Mouse (Mus musculus): ENCODE measurements around the gene Fbxo48.

Gene Fbxo48

DNA sequence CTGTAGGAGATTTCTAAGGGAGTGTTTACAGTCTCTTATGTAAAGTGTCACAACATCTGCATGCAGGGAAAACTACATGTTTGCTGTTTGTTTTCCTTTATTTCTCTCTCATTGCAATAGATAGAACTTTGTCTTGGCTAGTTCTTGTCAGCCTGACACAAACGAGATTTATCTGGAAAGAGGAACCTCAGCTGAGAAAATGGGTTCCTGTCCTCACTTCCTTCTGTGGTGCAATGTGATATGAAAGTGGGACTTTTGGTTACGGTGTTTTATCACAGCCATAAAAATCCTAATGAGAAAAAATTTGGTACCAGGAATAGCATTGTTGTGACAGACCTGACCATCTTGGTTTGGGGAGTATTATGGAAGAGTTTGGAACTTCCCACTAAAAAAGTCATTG, 18.5 kb downstream of the Fbxo48 start:
- DNase-seq (ENCODE audit: low read depth, low spot score) = no peak

DNA sequence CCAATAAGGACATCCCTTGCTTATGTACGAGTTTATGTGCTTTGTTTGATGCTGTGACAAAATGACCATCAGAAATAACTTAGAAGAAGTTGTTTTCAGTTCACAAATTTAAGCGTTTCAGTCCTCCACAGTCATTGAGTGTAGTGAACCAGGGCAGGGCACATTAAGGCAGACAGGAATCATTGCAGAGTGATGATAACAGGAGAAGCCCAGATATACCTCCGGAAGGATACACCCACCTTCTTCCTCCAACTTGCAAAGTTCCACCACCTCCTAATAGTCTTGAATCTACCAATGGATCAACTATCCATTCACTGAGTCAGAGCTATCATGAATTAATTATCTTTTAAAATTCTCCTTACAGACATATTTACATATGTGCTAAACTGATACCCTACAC, 20.9 kb downstream of the Fbxo48 start:
- no peak for DNase-seq (ENCODE audit: low read depth, low spot score)

DNA sequence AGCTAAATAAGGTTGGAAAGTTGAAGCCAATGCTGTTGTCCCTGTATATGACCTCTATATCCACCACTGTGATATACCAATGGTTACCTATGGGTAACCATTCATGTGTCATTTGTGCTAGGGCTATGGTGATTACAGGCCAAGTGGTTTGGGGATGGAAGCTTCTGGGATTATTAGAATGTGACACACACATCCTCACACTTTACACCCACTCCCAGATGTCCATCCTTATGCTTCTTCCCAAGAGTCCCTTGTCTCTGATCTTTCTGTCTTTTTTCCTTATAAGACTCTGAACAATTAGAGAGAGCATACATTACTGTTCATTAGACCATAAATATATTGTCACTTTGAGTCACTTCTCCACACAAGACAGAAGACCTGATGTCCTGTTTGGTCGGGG, 21.9 kb downstream of the Fbxo48 start:
- DNase-seq (ENCODE audit: low read depth, low spot score) = no peak

DNA sequence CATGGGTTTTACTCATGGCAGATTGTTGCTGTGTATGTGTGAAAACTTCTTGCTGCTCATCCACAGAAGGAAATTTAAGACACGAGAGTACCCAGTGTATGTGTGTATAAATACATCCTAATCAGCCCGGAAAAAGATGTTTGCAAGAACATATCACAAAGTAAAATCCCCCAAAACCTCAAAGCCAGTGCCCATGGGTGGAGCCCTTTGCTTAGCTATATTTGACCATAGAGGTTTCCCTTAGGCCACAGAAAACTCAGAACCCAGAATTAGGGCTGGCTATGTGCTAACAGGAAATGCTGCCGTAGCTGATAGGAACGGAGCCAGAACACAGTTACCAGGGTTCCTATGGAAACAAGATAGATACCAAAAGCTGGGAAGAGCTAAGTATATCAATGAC, 25.8 kb downstream of the Fbxo48 start:
- DNase-seq (ENCODE audit: low read depth, low spot score) = no peak

DNA sequence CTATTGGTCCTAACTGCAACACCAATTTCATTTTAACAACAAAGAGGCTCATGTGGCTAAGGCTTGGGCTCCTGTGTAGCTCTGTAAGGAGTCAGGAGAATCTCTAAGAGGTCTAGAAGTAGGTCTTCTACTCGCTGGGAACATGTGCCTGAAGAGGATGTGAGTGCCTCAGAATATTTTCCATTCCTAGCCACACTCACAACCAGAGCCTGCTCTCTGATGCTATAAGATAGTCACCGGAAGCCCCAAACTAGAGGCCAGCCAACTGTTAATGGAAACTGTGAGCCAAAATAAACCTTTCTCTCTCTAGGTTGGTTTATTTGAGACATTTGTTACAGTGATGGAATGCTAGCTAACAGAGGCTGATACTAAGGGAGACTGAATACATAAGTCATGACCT, 26.4 kb downstream of the Fbxo48 start:
- no peak for DNase-seq (ENCODE audit: low read depth, low spot score)

DNA sequence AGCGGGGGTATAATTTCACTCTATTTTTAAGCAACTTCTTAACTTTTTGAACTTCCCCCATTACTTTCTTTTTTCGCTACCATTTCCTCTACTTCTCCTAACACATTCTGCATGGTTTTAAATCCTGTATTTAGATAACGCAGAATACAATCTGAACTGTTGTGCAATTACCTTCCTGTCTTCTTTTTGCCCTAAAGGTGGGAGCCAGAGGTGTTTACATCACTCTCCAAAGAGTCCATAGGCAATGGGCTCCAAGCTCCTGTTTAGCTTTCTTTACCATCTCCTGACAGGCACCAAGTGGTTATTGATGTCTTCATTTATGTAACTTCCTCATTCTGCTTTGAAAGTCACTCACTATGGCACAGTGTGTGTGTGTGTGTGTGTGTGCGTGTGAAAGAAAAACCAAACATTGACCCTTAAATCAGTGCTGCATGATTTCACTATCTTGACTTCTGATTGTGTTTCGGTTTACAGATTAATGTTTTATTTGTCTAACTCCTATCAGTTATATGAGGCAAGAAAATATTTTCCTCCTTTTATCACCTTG, 27.1 kb downstream of the Fbxo48 start:
- no peak for DNase-seq (ENCODE audit: low read depth, low spot score)

DNA sequence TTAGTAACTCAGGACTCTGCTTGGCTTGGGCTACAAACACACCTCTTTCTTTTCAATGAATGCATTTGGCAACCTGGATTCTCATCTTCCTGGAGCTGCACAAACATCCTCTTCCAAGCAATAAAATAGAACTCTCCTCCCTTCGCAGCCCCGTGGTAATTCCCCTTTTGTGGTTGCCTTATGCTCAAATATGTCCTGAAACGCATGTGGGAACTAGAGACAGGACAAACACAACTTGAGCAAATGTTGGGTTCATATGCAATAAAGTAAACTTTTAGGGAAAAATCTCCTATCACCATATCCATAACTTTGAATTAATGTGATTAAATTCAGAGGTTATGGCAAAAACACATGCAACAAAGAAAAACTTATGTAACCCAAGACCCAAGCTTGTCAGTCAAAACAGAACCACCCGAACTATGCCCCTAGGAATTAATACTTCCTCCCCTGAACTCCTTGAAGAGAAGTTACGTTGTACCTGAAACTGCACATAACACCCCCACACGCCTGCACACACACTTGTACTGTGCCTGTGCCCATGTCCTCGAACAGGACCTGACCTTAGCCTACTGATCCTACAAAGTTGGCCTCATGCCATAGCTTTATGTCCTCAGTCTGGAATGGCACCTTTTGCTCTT, 35.5 kb downstream of the Fbxo48 start:
- DNase-seq (ENCODE audit: low read depth, low spot score) = no peak

DNA sequence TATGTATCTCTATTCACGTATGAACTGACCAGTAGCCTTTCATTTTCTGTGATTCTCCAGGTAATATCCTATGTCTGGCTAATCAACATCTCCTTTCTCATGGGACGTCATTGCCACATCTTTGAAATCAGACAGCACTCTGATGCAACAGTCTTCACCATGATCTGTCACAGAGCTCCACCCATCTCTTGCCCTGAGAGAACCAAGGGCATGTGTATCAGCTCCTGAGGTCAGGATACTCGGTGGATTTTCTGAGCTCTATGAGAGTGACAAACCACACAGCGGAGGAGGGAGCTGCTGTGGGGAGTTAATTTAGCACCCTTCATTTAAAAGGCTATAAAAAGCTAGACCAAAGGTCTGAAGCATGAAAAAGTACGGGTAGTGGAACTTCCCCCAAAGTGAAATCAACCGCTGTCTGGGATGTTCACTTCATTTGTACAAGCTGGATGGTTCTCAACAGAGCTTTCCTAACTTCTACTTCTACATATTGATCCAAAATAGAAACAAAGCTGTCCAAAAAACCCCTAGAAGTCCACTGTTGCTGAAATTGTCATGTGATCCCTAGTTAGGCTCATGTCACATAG, 36.7 kb downstream of the Fbxo48 start:
- DNase-seq (ENCODE audit: low read depth, low spot score) = no peak

DNA sequence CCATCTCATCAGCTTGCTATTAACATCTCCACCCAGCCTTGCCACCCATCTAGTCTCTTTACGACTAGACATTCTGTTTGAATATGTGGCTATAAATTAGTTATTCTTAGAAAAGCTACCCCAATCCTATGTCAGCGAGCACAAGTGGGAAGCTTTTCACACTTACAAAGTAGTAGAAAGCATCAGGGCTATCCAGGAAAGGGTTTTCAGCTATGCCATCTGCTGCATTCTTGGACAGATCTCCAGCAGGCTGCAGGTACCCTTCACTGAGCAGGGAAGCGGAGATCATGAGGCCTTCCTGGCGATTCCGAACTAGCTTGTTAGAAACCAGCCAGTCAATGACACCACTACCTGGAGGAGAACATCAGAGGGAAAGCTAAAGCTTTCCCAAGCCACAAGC, 38.7 kb downstream of the Fbxo48 start:
- DNase-seq (ENCODE audit: low read depth, low spot score) = no peak

DNA sequence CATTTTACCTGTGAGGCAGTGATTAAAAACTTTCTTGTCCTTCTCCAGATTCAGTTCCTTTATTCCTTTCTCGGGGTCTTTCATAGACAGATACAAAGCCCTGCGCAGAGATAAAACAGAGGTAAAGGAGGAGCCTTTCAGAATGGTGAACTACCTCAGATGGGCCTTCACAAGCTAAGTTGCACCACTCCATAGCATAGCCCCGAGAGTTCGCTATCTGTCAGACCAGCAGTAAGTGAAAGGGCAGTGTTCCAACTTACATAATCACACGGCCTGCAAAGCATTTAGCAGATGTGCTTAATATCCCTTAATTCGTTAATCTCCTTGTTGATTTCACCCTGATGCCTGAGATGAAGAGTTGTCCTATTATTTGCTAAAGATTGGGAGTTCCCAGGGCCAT, 41.7 kb downstream of the Fbxo48 start:
- DNase-seq (ENCODE audit: low read depth, low spot score) = no peak

DNA sequence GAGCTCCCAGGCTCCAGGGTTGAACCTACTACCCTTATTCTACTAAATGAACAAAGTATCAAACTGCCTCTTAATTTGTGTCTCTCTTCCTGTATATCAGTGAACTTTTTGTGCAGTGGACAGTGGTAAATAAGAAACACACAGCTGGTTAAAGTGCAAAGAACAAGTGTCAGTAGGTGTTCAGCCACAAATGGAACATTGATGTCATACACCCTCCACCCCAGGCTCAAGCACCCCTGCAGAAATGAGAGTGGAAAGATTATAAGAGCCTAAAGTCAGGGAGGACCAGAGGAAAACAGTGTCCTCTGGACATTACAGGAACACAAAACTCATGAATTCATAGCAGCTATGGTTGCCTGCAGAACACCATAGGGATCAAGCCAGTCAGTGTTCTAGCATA, 45.6 kb downstream of the Fbxo48 start:
- no peak for DNase-seq (ENCODE audit: low read depth, low spot score)

DNA sequence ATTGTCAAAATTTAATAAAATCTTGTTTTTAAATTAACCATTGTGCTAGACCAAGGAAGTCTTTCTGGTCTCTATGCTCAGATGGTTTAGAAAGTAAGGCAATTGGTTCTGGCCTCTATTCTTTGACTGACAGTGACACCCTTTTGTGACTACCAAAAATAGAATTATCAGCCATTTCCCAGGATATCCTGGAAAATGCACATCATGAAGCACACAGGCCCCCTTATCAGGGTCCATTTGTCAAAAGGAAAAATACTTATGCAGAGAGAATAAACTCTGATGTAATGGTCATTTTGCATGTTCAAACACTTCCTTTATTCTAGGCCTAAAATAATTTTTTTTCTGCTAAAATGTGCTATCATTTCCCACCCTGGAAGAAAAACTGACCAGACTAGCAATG, 46.3 kb downstream of the Fbxo48 start:
- no peak for DNase-seq (ENCODE audit: low read depth, low spot score)

DNA sequence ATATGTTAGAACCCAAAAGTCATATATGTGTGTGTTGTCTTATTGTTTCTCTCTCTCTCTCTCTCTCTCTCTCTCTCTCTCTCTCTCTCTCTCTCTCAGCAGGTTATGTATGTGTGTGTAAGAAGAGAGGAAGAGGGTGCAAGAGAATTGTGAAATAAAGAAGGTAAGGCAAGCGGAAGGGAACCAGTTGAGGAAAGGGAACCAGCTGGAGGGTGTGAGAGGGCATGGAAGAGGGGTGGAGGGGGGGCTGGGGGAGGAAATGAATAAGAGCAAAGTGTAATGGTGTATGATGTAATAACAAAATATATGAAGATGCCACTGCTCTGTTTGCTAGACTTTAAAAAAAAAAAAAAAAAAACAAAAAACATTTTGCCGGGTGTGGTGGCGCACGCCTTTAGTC, 48.2 kb downstream of the Fbxo48 start:
- DNase-seq (ENCODE audit: low read depth, low spot score) = no peak

DNA sequence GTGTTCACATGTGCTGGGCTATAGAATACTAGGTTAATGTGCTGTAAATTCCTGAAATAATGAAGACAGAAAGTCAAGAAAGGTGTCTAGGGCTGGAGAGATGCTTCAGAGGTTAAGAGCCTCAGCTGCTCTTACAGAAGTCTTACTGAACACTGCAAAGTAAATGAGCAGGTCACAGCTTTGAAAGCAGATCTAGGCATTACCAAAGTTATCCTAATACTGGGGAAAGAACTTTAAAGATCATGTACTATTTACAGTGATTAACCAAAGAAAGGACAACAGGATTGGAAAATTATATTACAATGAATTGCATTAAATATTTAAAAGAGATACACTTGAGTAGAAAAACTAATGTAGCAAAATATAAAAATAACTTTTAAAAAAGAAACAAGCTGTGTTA, 48.8 kb downstream of the Fbxo48 start:
- DNase-seq (ENCODE audit: low read depth, low spot score) = no peak

DNA sequence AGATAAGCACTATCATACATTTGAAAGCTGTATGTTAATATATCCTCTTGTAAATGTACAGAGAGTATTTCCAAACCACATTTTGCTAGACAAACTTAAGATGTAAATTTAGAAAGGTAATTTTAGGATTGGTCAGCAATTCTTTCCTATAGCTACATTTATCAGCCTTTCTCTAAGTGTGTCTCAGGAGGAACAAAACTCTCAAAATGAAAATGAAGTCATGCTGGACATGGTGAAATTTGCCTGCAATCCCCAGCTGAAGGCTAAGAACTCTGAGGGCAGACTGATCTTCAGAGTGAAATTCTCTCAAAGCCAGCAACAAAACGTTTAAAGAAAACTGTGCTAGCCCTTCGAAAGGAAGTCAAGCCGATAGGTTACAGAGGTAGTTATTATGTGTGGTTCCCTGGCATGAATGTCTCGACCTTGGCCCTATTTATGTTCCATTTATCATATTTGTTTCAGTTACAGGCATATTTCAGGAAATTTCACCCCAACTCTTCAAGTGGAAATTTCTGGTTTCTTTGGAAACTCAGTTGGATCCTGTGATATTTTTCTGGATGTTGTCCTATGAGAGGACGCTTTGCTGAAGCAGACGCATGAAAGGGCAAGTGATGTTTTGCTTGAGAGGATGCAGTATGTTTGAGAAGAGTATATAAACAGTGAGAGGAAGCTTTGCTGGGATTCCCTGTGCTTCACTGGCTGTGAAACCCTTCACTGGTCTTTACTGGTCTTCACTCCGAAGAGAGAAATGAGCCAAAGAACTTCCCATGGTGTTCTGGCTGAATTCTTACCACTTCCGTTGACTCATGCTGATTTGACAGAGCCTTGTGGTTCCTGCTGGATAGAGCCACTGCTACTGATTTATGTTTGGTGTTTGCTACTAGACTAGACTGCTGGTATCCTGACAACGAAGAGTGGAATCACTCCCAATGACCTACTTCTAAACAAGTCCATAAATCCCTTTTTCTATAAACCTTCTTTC, 49.5 kb downstream of the Fbxo48 start:
- DNase-seq (ENCODE audit: low read depth, low spot score) = no peak

DNA sequence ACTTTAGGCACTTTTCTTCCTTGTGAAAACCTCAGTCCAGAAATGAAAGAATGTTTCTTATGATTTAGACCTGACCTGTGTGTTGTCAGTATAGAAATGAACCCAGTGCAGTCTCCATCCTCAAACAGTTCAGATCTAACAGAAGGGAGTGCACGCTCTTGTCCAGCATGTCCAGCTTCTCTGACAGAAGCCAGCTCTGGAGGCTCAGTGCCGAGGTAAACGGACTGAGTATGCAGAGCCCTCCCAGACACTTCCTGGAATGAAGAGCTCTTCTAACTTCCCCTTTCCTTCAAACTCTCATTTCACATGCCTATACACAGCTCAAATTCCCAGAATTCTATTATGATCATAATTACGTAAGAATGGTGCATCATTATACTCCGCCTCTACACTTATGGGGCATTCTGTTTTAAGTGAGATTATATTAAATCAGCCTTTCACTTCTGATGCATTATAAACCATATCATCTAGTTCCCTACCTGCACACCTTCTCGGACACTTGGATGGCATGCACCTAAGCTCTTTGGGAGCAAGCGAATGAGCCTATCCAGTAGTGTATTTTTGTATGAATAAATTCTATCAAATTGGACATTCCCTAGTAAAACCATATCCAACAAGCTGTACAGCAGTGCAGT, 51.7 kb downstream of the Fbxo48 start:
- DNase-seq (ENCODE audit: low read depth, low spot score) = no peak

DNA sequence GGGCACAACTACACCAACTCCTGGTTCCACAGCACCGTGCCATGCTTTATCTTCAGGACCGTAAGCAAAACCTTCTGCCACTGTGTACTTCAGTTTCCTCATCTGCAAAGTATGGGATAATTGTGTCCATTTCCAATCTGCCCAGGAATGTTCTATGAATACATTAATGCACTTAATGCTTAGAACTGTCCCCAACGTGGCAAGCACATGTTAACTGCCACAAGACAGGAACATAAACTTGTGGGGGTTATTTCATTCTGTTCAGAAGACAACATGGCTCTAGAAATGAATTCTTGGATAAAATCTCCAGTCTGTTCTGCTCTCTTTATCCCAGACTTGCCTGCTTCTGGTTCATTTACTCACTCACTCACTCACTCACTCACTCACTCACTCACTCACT, 52.6 kb downstream of the Fbxo48 start:
- no peak for DNase-seq (ENCODE audit: low read depth, low spot score)
